Mouse (Mus musculus) adrenal gland, adult 8-10 months (tissue): ENCODE results near the gene Them4. TPM values are rescaled to one million over a fixed set of nuclear protein-coding genes. Genes with fewer than 3 reads are reported as not detected.
"Not testable (repeated sequence)": the region's sequence is repeated elsewhere in the genome, so short reads cannot be mapped to it uniquely, and the experiment has no call there.

ENCODE experiments used
- DNase-seq: peaks from one replicate; pipeline ENCODE4 v3.0.0; 2022
- total RNA-seq, 4 experiments: library from RNA; stranded (reverse); gene quantifications; 2 replicates each; pipeline ENCODE4 v1.2.4; 2022

Them4 gene
- total RNA-seq, result 1 to 10 TPM; 7.5 to 9.5 (median 9.1) TPM

DNA sequence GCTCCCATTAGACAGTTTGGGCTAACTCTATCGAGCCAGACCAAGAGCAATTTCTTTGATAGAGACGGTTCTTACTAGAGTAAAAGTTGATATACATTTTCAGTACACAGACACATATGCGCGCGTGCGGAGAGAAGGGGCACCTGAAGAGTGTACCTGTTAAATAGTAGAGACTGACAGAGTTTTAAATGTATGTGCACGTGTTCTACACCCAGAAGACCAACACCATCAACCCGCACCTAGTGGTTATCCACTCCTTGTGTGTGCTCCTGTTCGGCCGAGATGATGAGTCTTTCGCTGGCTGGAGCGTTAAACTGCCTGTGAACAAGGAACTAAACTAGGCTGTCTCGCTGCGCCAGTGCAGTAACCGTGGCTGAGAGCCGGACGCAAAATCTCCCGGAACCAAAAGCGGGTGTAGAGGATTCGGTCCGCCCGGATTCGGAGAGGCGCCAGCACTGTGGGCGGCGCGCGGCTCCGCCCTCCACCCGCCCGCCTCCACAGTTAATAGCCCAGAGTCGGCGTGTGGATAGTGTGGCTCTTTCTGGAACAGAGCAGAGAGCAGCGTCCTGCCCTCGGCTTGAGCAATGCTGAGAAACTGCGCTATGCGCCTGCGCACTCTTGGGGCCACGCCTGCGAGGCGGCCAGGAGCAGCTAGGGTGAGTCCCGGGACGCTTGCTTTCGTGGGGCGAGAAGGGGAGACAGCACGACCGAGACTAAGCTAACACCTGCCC is at the start of gene Them4:
Them4 (plus strand) TSS at position 457 of the 731 bp plus-strand sequence.
- peak; percentile 96 for DNase-seq

DNA sequence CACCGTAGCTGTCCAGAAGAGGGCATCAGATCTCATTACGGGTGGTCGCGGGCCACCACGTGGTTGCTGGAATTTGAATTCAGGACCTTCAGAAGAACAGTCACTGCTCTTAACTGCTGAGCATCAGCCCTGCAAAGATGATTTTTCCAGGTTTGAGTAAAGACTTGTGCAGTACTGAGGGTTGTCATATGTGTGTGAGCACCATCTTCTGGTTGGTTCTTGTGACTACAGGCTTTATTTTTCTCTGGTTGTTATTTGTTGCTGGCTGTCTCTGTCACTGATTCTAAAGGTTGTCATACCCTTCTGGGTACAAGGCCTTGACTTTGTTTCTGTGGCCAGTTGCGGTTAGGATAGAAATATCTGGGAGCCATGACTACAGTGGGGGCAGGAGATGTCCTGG is 49.3 kb upstream of the Them4 start:
- DNase-seq, result no peak

DNA sequence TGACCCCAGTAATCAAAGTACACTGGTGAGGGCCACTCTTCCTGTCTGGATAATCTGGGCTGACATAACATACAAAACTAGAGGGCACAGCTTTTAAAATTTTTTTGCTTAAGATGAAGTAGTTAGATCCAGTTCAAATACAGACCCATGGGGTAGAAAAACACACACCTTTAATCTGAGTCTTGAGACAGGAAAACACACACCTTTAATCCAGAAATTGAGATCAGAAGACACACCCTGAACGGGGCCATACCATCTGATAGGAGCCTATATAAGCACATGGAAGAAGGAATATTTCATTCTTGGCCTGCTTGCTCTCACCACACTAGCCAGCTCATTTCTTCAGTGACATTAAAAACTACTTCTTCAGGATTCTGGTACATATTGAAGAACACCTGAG is 46.2 kb upstream of the Them4 start, which contains the start of gene Gm4778:
Gm4778 (plus strand) TSS at position 301 of the 400 bp plus-strand sequence.
- DNase-seq, result not testable (repeated sequence)

DNA sequence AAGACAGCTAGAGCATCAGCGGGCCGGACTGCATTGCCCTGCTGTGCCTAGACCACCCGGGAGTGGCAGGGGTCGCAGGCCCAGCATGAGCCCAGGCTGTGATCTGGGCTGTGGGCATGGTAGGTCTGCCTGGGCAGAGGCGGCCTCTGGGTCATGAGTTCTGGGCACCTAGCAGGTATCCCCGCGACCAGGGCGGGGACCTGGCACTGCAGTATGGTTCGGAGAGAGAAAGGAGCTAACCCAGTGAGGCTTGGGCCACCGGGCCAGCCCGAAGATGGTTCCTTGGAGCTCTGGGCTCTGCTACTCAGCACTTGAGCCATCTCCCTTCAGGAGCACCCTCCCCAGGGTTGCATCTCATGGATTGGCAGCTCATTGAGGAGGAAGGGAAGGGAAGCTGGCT is 33.9 kb upstream of the Them4 start:
- no peak for DNase-seq

DNA sequence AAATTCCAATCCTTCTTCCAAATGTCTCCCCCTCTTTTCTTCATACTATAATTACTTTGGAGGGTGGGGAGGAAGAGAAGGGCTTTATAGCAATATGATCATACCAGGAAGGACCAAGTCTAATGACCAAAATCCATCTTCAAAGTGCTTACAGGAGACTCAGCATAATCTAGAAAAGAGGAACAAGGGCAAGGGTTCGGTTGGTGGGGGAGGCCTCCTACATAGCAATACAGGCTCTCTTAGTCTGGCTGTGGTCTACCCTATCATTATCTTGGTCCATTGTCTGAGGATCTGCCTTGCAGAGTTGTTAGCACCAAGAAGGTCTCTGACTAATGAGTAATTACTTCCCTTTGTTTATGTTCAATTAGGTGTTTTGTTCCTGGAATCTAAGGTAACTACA is 4.4 kb upstream of the Them4 start:
- no peak for DNase-seq

DNA sequence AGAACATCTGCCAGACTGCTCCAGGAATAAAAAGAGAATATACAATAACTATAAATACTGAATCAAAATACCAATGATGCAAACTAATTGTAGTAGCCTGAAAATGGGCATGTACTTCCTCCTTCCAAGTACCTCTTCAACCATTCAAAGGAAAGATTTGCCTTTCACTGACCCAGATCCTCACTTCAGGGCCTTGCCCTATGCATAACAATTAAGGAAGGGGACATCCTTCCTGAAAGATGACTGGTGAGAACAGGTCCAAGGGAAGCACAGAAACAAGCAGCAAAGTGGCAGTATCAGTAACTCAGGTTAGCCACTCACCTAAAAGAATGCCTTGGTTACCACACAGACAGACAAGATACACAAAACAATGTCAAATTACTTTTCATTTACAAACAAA is 2.9 kb upstream of the Them4 start:
- DNase-seq, result no peak

DNA sequence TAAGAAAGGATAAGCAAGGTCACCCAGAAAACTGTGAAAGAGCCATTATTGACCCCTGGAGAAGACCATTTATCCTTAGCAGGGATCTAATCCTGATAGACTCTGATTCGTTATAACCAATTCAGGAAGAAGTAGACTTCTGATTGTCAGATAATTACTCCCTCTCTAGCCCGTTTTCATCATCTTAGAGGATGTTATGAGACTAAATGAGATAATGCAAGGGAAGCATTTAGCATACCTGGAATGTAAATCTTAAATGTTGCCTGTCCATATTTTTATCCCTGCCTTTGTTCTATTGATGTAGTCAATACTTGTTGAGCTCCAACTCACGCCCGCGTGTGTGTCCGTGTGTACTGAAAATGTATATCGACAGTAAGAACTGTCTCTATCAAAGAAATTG is 602 bp downstream of the Them4 start:
- DNase-seq, result no peak

DNA sequence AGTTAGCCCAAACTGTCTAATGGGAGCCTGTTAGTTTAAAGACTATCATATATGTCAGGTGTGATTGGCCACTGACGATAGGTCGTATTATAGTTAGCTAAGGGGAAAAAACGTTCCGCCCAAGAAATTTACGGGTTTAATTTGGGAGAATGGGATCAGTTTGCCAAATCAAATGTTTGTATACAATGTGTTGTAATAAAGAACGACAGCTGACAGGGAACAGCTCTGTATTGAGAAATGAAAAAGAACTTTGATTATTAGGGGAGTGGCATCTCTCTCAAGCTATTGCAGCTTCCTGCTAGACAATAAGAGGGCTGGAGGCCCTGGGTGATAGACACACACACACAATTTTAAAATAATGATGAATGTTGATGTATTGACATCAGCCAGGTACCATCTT is 1.0 kb downstream of the Them4 start:
- no peak for DNase-seq

DNA sequence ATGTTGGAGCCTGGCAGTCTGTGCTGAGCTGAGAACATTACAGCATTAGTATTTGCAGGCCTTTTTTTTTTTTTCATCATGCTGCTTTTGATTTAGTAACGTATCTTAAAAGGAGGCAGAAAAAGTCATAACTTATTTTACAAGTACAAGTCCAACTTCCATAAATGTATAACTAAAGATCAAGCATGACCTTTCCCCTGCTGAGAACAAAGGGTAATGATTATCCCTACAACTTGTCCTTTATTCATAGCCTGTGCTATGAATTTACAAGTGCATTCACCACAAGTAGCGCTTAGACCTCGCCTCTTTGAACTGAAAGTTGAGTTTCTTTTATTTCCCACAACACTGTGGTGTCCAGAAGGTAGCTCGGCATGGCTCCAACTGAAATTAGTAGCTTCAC is 1.5 kb downstream of the Them4 start:
- DNase-seq, result no peak

DNA sequence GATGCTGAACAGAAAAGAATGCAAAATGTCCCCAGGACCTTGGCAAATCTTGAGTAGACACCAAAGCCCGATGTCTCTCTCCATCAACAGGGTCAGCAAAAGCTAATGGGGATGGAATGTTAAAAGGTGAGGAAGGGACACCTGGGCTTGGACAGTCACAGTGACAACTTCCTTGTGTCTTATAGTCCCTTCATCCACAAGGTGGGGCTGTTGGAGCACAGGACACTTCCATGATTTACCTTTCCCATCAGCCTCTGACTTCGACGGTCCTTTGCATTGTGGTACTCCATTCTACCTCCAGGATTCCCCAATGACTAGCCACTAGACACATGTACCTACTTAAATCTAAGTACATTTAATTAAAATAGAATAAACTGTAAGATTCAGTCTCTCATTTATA is 18.8 kb downstream of the Them4 start:
- DNase-seq, result no peak

DNA sequence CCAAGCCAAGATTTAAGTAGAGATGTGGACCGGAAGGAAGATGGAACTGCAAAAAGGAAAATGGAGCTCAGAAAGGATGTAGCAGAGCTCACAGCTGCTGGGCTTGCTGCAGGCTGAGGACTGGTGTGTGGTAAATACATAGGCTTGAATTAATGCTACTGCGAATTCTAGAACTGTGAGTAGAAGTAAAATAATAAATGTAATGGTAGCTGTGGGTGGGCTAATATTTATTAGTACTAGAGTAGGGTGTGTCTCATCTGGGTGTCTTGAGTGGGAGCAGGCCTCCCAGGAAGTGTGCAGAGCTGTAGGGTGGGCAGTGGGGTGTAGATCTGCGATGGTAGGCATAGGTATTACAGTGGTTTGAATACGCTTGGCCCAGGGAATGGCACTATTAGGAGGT is 24.6 kb downstream of the Them4 start:
- DNase-seq, result no peak

DNA sequence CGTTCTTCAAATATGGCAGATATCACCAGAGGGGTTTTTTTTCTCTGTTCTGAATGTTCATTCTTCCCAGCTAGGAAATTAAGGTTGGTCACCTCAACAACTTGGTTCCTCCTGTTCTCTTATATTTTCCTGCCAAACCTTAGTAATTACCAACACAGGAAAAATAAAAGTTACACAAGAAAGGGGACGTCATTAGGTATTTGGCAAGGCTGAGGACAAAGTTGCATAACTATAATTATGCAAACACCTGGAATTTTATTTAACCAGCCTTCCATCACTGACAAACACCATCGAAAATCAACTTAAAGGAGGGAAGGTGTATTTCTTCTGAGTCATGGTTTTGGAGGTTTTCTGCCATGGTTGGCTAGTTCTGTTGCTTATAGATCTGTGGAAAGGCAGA is 28.6 kb downstream of the Them4 start:
- DNase-seq, result no peak

DNA sequence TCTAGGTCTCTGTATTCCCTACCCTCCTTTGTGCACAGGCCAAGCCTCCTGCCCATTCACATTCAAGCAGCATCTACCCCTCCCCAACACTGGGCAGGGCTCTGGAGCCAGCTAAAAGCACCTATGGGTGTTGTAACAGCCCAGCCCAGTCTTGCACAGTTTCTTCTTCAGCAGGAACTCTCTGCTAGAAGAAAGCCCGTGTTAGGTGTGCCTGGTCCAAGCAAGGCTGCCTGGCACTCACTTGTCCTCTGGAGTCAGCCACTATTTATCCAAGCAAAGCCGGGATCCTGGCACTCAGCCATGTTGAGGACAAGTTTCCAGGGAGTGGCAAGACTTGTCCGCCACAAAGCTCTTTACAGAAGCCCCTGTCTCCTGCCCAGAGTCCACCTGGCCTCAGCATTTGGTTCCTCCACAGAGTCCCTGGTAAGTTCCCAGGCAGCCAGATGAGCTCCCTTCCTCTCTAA is 32.1 kb downstream of the Them4 start, which contains the start of gene Them5:
Them5 (plus strand) TSS at position 141 of the 464 bp plus-strand sequence.
- DNase-seq, result no peak

DNA sequence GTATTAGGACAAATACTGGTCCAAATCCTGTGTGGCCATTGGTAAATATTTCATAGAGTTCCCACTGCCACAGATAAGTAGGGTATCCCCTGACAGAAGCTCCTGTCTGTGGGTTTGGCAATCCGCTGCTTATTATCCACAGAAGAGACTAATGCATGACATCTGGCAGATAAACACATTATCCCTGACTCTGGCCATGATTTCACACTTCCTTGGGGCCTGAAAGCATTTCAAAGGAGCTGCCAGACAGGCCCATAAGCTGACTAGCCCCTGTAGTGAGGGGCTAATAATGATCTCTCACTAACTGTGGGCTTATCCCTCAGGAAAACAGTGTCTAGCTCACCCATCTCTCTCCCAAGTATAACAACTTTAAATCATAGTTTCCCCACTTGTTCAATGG is 32.7 kb downstream of the Them4 start:
- no peak for DNase-seq

DNA sequence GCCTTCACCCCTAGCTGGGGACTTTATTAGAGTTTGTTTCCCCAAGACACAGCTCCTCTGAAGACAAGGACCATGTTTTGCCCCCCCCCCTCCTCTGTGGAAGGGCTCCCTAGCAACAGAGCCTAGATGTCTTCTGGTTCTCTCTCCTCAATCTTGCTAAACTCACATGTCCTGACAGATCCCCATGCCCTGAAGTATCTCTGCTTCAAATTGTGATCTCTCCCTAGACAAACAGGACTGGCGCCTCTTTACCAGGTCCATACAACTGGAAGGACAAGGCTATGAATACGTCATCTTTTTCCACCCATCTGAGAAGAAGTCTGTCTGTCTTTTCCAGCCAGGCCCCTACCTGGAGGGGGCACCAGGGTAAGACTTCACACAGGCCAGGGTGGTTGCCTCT is 34.3 kb downstream of the Them4 start:
- DNase-seq, result no peak

DNA sequence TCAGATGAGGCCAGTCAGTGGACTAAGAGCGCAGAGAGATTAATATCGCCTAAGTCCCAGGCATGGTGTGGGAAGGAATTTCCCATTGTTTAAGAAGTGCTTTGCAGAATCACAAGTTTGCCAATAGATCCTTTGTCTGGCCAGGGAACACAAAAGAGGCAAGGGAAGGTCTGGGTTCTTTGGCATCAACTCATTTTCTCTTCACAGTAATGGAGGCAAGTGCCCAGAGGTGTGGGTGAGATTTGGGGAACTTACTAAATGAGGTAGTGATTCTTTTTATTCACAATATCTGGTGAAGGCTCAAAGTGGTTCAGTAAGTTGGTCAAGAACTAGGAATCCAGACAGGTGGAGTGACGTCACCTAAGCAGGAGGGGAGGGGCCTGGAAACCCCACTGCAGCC is 35.0 kb downstream of the Them4 start:
- DNase-seq, result no peak

DNA sequence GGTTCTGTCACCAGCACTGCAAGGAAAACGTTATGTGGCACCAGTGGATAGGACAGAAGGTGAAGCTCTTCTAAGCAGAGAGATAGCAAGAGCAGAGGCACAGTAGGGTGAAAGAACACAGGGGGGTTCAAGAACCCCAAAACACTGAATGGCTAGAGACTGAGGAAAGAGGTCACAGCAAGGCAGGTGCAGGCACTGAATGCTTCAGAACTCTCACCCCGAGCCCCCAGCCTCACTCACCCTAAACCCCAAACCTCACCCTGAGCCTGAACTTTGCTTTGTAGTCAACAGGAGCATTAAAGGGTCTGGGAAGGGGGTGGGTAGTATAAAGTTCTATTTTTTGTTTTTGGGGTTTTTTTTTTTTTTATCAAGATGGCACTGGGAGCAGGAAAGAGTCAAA is 38.3 kb downstream of the Them4 start:
- no peak for DNase-seq

DNA sequence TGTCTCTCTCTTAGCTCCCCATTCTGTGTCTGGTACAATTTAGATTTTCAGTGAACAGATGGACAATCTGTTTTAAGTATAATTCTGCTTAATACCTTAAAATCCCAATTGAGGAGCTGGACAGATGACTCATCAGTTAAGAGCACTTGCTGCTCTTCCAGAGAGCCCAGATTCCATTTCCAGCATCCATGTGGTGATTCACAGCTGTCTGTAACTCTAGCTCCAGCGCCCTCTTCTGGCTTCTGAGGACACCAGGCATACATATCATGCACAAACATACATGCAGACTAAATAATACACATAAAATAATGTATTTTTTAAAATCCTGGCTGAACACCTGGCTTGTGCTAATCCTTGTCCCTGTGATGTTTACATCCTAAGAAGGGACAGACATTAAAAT is 50.9 kb downstream of the Them4 start:
- DNase-seq, result peak; percentile 32

DNA sequence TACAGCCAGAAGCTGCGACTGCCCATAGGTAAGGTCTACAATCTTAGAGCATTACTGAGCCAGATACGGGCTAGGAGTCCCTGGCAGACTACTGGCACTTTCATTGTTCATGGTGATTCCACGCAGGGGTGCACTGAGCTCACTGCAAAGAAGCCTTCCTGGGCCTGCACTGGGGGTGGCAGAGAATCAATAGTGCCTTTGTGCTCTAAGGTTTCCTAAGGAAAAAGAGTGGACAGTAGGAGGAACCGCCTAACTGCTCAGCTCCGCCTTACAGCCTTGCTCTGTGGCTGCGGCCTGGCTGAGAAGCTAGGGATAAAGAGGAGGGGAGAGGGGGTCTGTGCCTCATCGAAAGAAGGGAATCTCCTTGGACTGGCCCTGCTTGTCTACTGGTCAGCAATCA is 52.2 kb downstream of the Them4 start, which contains the start of gene C2cd4d:
C2cd4d (plus strand) TSS at position 301 of the 400 bp plus-strand sequence.
- DNase-seq, result no peak

DNA sequence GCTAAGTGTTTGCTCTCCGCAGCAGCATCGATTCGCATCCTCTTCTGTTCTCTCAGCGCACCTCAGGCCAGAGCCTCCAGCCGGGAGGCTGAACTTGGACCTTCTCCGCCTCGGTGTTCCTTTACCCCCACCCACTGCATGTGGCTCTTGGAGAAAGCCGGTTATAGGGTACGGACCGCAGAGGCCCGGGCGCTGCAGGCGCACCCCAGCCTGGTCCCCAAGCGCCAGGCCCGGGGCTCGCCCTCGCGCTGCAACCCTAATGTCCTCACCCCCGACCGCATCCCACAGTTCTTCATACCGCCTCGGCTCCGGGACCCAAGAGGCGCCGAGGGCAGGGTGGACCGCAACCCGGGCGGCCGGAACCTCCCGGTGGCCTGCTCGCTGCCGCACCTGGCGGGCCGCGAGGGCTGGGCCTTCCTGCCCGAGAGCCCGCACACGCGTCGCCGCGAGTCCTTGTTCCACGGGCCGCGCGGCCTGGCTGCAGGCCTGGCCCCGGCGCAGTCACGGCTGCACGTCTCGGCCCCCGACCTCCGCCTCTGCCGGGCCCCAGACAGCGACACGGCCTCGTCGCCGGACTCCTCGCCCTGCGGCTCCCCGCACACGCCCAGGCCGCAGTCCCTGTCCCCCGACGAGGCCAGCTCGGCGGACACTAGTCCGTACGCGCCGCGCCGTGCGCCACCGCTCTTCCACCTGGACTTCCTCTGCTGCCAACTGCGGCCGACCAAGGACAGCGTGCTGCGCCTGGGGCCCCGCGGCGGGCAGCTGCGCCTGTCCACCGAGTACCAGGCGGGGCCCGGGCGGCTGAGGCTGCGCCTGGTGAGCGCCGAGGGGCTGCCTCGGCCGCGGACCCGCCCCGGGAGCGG is 53.6 kb downstream of the Them4 start:
- DNase-seq, result peak; percentile 36

DNA sequence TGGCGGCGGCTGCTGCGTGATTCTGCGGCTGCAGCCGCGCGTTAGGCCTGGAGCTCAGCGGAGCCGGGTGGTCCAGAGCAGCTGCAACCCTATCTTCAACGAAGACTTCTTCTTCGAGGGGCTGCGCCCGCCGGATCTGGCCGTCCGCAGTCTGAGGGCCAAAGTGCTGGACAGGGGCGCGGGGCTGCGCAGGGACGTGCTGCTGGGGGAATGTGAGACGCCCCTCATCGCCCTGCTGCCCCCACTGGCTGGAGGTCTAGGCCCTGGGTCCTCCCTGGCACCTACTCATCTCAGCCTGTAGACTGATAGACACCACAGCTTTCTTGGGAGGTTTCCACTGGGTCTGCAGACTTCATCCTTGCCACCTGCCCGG is 54.3 kb downstream of the Them4 start:
- DNase-seq, result no peak

DNA sequence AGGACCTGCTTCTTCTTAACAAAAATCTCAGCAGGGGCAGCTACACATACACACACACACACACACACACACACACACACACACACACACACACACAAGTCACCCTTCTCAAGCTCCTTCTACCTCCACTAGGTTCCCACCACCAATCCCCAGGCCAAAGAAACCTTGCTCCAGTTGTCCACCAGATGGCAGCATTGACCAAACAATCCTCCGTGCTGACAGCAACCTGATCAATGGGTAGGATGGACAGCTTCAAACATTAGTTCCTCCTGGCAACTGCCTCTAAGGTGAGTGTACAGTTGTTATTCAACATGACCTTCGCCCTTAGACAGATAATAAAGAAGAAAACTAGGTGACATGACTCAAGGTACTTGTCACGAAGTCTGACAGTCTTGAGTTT is 56.9 kb downstream of the Them4 start:
- peak; percentile 64 for DNase-seq

DNA sequence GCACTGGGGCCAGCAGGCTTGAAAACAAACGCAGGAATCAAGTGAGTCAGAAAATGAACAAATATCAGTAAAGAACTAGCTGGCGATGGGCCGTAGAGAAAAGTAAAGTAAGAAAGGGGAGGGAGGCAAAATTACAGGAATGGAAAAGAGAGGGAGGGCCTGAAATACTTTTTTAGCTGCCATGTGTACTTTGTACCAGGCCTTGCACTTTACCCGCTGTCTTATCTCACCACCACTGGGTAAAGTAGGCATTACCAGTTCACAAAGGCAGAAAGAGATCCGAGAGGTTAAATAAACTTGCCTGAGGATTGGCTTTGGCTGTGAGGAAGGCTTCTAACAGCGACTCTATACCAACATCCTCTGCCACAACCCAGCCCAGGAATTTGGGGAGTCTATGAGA is 57.6 kb downstream of the Them4 start:
- DNase-seq, result no peak

DNA sequence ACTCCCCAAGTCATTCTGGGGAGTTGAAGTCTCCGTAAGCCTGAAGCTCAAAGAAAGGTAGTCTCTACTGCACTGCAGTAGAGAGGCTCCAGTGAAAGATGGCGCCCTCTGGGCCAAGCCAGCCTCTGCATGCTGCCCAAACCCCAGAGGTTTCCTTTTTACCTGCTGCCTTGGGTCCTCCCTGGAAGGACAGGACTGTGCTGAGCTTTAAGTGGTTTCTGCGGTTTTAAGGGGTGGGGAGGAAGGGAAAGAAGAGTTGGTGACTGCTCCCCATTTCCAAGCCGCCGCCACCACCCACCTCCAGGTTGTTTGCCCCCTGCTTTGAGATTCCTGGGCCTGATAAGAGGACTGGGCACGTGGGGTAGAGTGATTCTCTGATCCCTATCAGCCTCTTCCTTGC is 58.7 kb downstream of the Them4 start:
- DNase-seq, result no peak
